Mouse (Mus musculus) neural tube, embryonic 15.5 days (tissue): ENCODE measurements around the gene Sgms1. TPM values are rescaled to one million over a fixed set of nuclear protein-coding genes. Genes with fewer than 3 reads are reported as not detected.

Source experiments
- ATAC-seq: fragments of 200-750 bp; cut with Nextera tagmentation; 2 replicates; pipeline ENCODE4 v1.8.0; 2017; ENCODE audit warnings: mild to moderate bottlenecking, moderate TSS enrichment, moderate library complexity; ENCODE audit not compliant: low FRiP score
- H3K27ac ChIP-seq: fragments of 300-500 bp; sonication (generic); replicated peaks from 2 replicates; pipeline ENCODE4 v1.5.1; 2015; ENCODE audit warnings: mild to moderate bottlenecking, inconsistent platforms
- H3K27me3 ChIP-seq: fragments of 300-500 bp; sonication (generic); replicated peaks from 2 replicates; pipeline ENCODE4 v1.6.1; 2015; ENCODE audit warnings: inconsistent platforms
- H3K36me3 ChIP-seq: fragments of 300-500 bp; sonication (generic); 2 replicates; pipeline ENCODE4 v1.6.1; 2015; ENCODE audit warnings: inconsistent platforms
- H3K4me1 ChIP-seq: fragments of 300-500 bp; sonication (generic); 2 replicates; pipeline ENCODE4 v1.6.1; 2015; ENCODE audit warnings: inconsistent platforms
- H3K4me2 ChIP-seq: fragments of 300-500 bp; sonication (generic); 2 replicates; pipeline ENCODE4 v1.6.1; 2015; ENCODE audit warnings: inconsistent platforms, mild to moderate bottlenecking, moderate library complexity
- H3K4me3 ChIP-seq: fragments of 300-500 bp; sonication (generic); replicated peaks from 2 replicates; pipeline ENCODE4 v1.5.1; 2015; ENCODE audit warnings: mild to moderate bottlenecking, inconsistent platforms
- H3K9ac ChIP-seq: fragments of 300-500 bp; sonication (generic); replicated peaks from 2 replicates; pipeline ENCODE4 v1.6.1; 2015; ENCODE audit warnings: mild to moderate bottlenecking, inconsistent platforms
- H3K9me3 ChIP-seq: fragments of 300-500 bp; sonication (generic); replicated peaks from 2 replicates; pipeline ENCODE4 v1.6.1; 2016; ENCODE audit warnings: inconsistent platforms
- WGBS: fragments of 180-500 bp; shearing (Covaris S2); methylation state at CpG from one replicate; pipeline ENCODE4 v1.1.7; 2015; ENCODE audit warnings: mixed read lengths; 5-methylcytosine and 5-hydroxymethylcytosine counted together
- polyA plus RNA-seq: library from polyadenylated mRNA; unstranded; fragments of >200 nt; fragmentation: Nextera tagmentation; extraction: Ambion mirVana; gene quantifications from 2 replicates; pipeline ENCODE4 v1.2.1, GENCODE M21; 2015

The Sgms1 gene
- polyA plus RNA-seq, 1 experiment from 2014 or later: 24.6 TPM

GRCm38 (mm10) chr19:32243246-32243645 lies 146.3 kb downstream of the Sgms1 start:
- H3K36me3 ChIP-seq: no peaks in the 10 kb centered on the region
- H3K27ac ChIP-seq: no peak overlapping the region
- no peak for ATAC-seq
- no peak overlapping the region for H3K9ac ChIP-seq
- WGBS: 86% methylated on average over 9 of the region's 9 CpGs
- no peak overlapping the region for H3K4me3 ChIP-seq
- no peak overlapping the region for H3K4me2 ChIP-seq
- peaks cover 3% of the 10 kb centered on the region for H3K4me1 ChIP-seq
- H3K9me3 ChIP-seq: no peaks in the 10 kb centered on the region
- no peaks in the 10 kb centered on the region for H3K27me3 ChIP-seq

- H3K36me3 ChIP-seq: no peaks in the 10 kb centered on the region
- no peak overlapping the region for H3K27ac ChIP-seq
- no peak for ATAC-seq
- H3K4me3 ChIP-seq: no peak overlapping the region
- no peaks in the 10 kb centered on the region for H3K27me3 ChIP-seq
- whole genome bisulfite sequencing: 93% methylated on average over 4 of the region's 4 CpGs
- H3K4me1 ChIP-seq: no peaks in the 10 kb centered on the region
- H3K9ac ChIP-seq: no peak overlapping the region
- no peaks in the 10 kb centered on the region for H3K9me3 ChIP-seq
- no peak overlapping the region for H3K4me2 ChIP-seq
Measured at GRCm38 (mm10) chr19:32242153-32242552, 147.4 kb downstream of the Sgms1 start.

- Histone ChIP-seq H3K4me2 (no peak overlapping the region), H3K36me3 (no peaks in the 10 kb centered on the region), H3K27me3 (no peaks in the 10 kb centered on the region), H3K9ac (no peak overlapping the region), H3K27ac (no peak overlapping the region), H3K9me3 (no peaks in the 10 kb centered on the region), H3K4me1 (no peaks in the 10 kb centered on the region), H3K4me3 (no peak overlapping the region)
- ATAC-seq: no peak
- 83% methylated on average over 7 of the region's 8 CpGs for WGBS
Measured at GRCm38 (mm10) chr19:32240417-32240990, 149.0 kb downstream of the Sgms1 start.

GRCm38 (mm10) chr19:32239925-32240324 lies 149.6 kb downstream of the Sgms1 start:
- no peak overlapping the region for H3K4me3 ChIP-seq
- ATAC-seq: no peak
- no peaks in the 10 kb centered on the region for H3K9me3 ChIP-seq
- no peaks in the 10 kb centered on the region for H3K36me3 ChIP-seq
- 94% methylated on average over 4 of the region's 4 CpGs for WGBS
- no peaks in the 10 kb centered on the region for H3K4me1 ChIP-seq
- H3K27ac ChIP-seq: no peak overlapping the region
- no peaks in the 10 kb centered on the region for H3K27me3 ChIP-seq
- no peak overlapping the region for H3K4me2 ChIP-seq
- H3K9ac ChIP-seq: no peak overlapping the region

- Histone ChIP-seq H3K27ac (no peak overlapping the region), H3K9me3 (no peaks in the 10 kb centered on the region), H3K36me3 (no peaks in the 10 kb centered on the region), H3K4me3 (no peak overlapping the region), H3K4me1 (no peaks in the 10 kb centered on the region), H3K4me2 (no peak overlapping the region), H3K9ac (no peak overlapping the region), H3K27me3 (no peaks in the 10 kb centered on the region)
- WGBS: 94% methylated on average over 5 of the region's 6 CpGs
- no peak for ATAC-seq
Measured at GRCm38 (mm10) chr19:32239459-32239792, 150.1 kb downstream of the Sgms1 start.

GRCm38 (mm10) chr19:32238722-32239458 lies 150.6 kb downstream of the Sgms1 start:
- no peaks in the 10 kb centered on the region for H3K9me3 ChIP-seq
- no peak overlapping the region for H3K4me2 ChIP-seq
- H3K27ac ChIP-seq: no peak overlapping the region
- ATAC-seq: no peak
- H3K4me1 ChIP-seq: no peaks in the 10 kb centered on the region
- no peak overlapping the region for H3K4me3 ChIP-seq
- H3K9ac ChIP-seq: no peak overlapping the region
- H3K36me3 ChIP-seq: no peaks in the 10 kb centered on the region
- 87% methylated on average over 11 of the region's 11 CpGs for WGBS
- H3K27me3 ChIP-seq: no peaks in the 10 kb centered on the region

DNA sequence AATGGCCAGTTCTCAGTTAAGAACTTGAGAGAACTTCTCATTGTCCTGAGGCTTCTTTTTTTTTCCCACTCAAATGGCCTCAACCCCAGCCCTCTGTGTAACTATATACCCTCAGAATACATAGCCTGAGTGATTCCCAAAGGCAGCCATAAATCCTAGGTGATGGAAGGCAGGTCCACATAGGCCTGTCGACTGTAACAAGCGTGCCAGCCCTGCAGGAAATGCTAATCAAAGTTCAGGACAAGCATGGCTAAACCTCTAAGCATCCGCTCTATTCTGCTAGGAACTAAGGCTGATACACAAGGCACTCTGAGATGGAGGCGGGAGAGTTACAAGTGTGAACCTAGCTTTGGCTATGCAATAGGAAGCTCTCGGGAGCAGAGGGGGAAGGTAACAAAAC lies 151.8 kb downstream of the Sgms1 start:
- no peak overlapping the region for H3K9ac ChIP-seq
- no peak overlapping the region for H3K4me2 ChIP-seq
- H3K27me3 ChIP-seq: no peaks in the 10 kb centered on the region
- no peak for ATAC-seq
- H3K4me3 ChIP-seq: no peak overlapping the region
- no peaks in the 10 kb centered on the region for H3K4me1 ChIP-seq
- no peaks in the 10 kb centered on the region for H3K9me3 ChIP-seq
- WGBS: 43% methylated on average over 5 of the region's 5 CpGs
- no peak overlapping the region for H3K27ac ChIP-seq
- H3K36me3 ChIP-seq: no peaks in the 10 kb centered on the region

DNA sequence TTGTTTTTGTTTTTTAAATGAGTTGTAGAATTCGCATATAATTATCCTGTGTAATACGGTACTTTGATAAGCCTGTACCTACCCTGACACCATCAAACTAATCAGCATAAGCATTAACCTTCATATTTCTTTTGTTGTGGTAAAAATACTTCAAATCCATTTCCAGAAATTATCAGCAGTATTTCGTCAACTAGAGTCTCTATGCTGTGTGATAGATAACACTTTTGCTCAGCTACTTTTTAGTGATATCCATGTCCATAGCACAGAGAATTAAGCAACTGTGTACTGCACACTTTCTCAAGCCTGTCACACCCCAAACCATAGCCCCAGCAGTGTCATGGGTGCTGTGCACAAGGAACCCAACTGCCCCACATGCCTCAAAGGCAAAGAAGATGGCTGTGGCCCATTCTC lies 152.3 kb downstream of the Sgms1 start:
- ATAC-seq: no peak
- Histone ChIP-seq H3K27ac (no peak overlapping the region), H3K4me3 (no peak overlapping the region), H3K4me1 (no peaks in the 10 kb centered on the region), H3K4me2 (no peak overlapping the region), H3K9ac (no peak overlapping the region), H3K9me3 (no peaks in the 10 kb centered on the region), H3K36me3 (no peaks in the 10 kb centered on the region), H3K27me3 (no peaks in the 10 kb centered on the region)
- 90% methylated on average over 3 of the region's 3 CpGs for WGBS

GRCm38 (mm10) chr19:32234717-32235434 lies 154.6 kb downstream of the Sgms1 start:
- no peak for ATAC-seq
- H3K27me3 ChIP-seq: no peaks in the 10 kb centered on the region
- H3K9me3 ChIP-seq: no peaks in the 10 kb centered on the region
- no peak overlapping the region for H3K27ac ChIP-seq
- no peak overlapping the region for H3K4me2 ChIP-seq
- no peaks in the 10 kb centered on the region; the same call in 1 of the 2 replicates for H3K4me1 ChIP-seq
- no peak overlapping the region for H3K4me3 ChIP-seq
- no peak overlapping the region for H3K9ac ChIP-seq
- H3K36me3 ChIP-seq: no peaks in the 10 kb centered on the region
- 74% methylated on average over 6 of the region's 6 CpGs for WGBS

- Histone ChIP-seq H3K9ac (no peak overlapping the region), H3K9me3 (no peaks in the 10 kb centered on the region), H3K4me2 (no peak overlapping the region), H3K27me3 (no peaks in the 10 kb centered on the region), H3K36me3 (no peaks in the 10 kb centered on the region), H3K4me3 (no peak overlapping the region), H3K4me1 (no peaks in the 10 kb centered on the region; the same call in 1 of the 2 replicates), H3K27ac (no peak overlapping the region)
- 74% methylated on average over 10 of the region's 10 CpGs for WGBS
- no peak for ATAC-seq
Measured at GRCm38 (mm10) chr19:32231292-32231691, 158.2 kb downstream of the Sgms1 start.

DNA sequence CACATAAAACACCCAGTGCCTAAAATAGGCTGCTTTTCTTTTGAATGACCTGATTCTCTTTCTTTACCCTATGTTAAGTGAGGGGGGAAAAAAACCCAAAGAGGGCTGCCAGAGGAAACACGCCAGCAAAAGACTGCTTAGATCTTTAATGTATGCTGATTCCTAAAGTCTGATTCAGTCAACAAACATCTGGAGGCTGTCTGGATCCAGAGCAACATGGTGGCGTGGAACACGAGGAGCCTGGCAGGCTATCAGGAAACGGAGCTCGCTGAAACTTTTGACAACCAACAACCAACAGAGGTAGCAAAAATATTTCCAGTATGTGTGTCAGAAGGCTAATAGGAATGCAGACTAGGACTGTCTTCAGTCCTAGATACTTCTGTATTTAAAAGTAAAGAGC lies 158.7 kb downstream of the Sgms1 start:
- Histone ChIP-seq H3K27ac (no peak overlapping the region), H3K9ac (no peak overlapping the region), H3K4me2 (no peak overlapping the region), H3K36me3 (no peaks in the 10 kb centered on the region), H3K4me3 (no peak overlapping the region), H3K9me3 (no peaks in the 10 kb centered on the region), H3K27me3 (no peaks in the 10 kb centered on the region), H3K4me1 (no peaks in the 10 kb centered on the region; the same call in 1 of the 2 replicates)
- ATAC-seq: no peak
- 65% methylated on average over 5 of the region's 5 CpGs for WGBS

GRCm38 (mm10) chr19:32230301-32230700 lies 159.2 kb downstream of the Sgms1 start:
- no peak for ATAC-seq
- no peaks in the 10 kb centered on the region for H3K36me3 ChIP-seq
- no peak overlapping the region for H3K9ac ChIP-seq
- WGBS: 86% methylated on average over 5 of the region's 5 CpGs
- no peak overlapping the region for H3K27ac ChIP-seq
- no peaks in the 10 kb centered on the region; the same call in 1 of the 2 replicates for H3K4me1 ChIP-seq
- no peak overlapping the region for H3K4me3 ChIP-seq
- H3K27me3 ChIP-seq: no peaks in the 10 kb centered on the region
- no peak overlapping the region for H3K4me2 ChIP-seq
- no peaks in the 10 kb centered on the region for H3K9me3 ChIP-seq
